Mouse (Mus musculus): ENCODE results near the gene Hoxc10. TPM values are rescaled to one million over a fixed set of nuclear protein-coding genes. Genes with fewer than 3 reads are reported as not detected.

Hoxc10 gene
- polyA plus RNA-seq, 1 experiment from 2014 or later = not detected

DNA sequence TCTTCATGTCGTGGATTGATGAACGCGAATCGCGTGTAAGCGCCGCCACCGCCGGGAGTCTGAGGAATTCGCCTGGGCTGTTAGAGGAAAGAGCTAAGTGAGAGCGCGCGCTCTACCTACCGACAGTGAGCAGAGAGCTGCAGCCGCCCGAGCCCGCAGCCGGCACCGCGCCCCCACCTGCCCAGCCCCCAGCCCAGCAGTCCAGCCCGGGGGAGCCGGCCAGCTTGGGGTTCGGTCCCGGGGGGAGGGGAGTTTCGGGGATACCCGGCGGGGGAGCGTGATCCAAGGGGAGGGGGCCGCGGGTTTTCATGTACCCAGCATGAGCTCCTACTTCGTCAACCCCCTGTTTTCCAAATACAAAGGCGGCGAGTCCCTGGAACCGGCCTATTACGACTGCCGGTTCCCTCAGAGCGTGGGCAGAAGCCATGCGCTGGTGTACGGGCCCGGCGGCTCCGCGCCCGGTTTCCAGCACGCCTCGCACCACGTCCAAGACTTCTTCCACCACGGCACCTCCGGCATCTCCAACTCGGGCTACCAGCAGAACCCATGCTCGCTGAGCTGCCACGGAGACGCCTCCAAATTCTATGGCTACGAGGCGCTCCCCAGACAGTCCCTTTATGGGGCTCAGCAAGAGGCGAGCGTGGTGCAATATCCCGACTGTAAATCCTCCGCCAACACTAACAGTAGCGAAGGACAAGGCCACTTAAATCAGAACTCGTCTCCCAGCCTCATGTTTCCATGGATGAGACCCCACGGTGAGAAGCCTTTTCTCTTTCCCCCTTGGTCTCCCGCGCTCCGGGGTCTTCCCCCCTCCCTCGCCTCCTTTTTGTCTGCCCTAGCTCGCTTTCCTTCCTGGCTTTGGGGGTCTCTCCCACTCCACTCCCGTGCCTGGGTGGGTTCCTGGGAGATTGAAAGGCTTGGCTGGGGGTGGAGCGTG is 24.1 kb downstream of the Hoxc10 start, which contains the start of gene Hoxc8:
TSS of gene Hoxc8 (plus strand) at position 147 of the 937 bp plus-strand sequence.
- Histone ChIP-seq H3K9me3 (replicated peaks; ENCODE audit: control insufficient read depth, low read length) (no peaks in the 10 kb centered on the region), H3K4me3 (ENCODE audit: low read depth, low read length) (no peak within 1 kb of the TSS), H3K27me3 (ENCODE audit: control insufficient read depth, insufficient read depth, low read depth, low read length) (peaks cover 94% of the 10 kb centered on the region), H3K9ac (ENCODE audit: low read depth, low read length) (no peak within 1 kb of the TSS), H3K36me3 (ENCODE audit: control insufficient read depth, insufficient read depth) (no peaks in the 10 kb centered on the region), H3K4me2 (ENCODE audit: low read depth, low read length) (no peak within 1 kb of the TSS), H3K27ac (ENCODE audit: low read length) (no peak within 1 kb of the TSS), H3K4me1 (ENCODE audit: control insufficient read depth, low read depth, low read length) (no peaks in the 10 kb centered on the region)
- no peak for ATAC-seq (ENCODE audit: low read depth)
- WGBS (ENCODE audit: insufficient replicate concordance) = 2% methylated on average over 69 of the region's 69 CpGs

DNA sequence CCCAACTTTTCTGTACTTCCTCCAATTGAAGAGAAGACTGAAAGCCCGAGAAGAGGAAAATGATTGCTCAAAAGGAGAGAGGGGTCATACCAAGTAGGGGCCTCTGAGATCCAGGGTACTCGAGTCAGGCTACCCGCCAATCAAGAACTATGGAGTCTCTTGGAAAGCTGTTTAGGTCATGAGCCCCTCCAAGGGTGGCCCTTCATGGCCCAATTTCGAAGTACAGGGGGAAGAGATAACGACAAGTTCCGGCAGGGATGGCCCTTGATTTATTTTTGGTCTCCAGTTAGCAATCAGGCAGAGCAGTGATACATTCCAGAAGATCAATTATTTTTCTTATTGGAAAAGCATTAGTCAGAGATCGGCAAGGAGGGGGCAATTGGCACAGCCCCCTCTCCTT is 25.2 kb downstream of the Hoxc10 start:
- H3K9ac ChIP-seq (ENCODE audit: low read depth, low read length) = no peak overlapping the region
- no peaks in the 10 kb centered on the region for H3K4me1 ChIP-seq (ENCODE audit: control insufficient read depth, low read depth, low read length)
- no peak for ATAC-seq (ENCODE audit: low read depth)
- H3K36me3 ChIP-seq (ENCODE audit: control insufficient read depth, insufficient read depth) = no peaks in the 10 kb centered on the region
- no peak overlapping the region for H3K4me3 ChIP-seq (ENCODE audit: low read depth, low read length)
- WGBS (ENCODE audit: insufficient replicate concordance) = 1% methylated on average over 7 of the region's 7 CpGs
- H3K4me2 ChIP-seq (ENCODE audit: low read depth, low read length) = no peak overlapping the region
- H3K9me3 ChIP-seq (replicated peaks; ENCODE audit: control insufficient read depth, low read length) = no peaks in the 10 kb centered on the region
- peaks cover 94% of the 10 kb centered on the region for H3K27me3 ChIP-seq (ENCODE audit: control insufficient read depth, insufficient read depth, low read depth, low read length)
- no peak overlapping the region for H3K27ac ChIP-seq (ENCODE audit: low read length)

DNA sequence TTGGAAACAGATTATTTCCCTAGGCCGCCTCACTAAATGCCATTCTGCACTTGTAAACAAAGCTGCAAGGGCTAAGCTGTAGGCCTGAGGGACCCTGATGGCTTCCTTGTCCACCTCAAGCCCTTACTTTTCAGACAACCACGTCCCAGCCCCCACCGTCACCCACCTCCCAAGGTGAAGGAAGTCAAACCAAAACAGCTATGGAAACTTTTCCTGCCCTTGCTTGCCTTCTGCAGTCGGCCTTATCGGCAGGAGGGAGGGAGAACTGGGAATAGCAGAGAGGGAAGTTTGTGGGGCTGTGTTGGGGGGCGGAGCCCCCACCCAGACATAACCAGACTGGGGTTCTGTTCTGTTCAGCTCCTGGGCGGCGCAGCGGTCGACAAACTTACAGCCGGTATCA is 25.6 kb downstream of the Hoxc10 start:
- H3K4me2 ChIP-seq (ENCODE audit: low read depth, low read length) = no peak overlapping the region
- no peak overlapping the region for H3K9ac ChIP-seq (ENCODE audit: low read depth, low read length)
- no peaks in the 10 kb centered on the region for H3K9me3 ChIP-seq (replicated peaks; ENCODE audit: control insufficient read depth, low read length)
- peaks cover 93% of the 10 kb centered on the region for H3K27me3 ChIP-seq (ENCODE audit: control insufficient read depth, insufficient read depth, low read depth, low read length)
- no peak for ATAC-seq (ENCODE audit: low read depth)
- no peak overlapping the region for H3K27ac ChIP-seq (ENCODE audit: low read length)
- H3K36me3 ChIP-seq (ENCODE audit: control insufficient read depth, insufficient read depth) = no peaks in the 10 kb centered on the region
- WGBS (ENCODE audit: insufficient replicate concordance) = 0% methylated on average over 11 of the region's 11 CpGs
- H3K4me3 ChIP-seq (ENCODE audit: low read depth, low read length) = no peak overlapping the region
- H3K4me1 ChIP-seq (ENCODE audit: control insufficient read depth, low read depth, low read length) = no peaks in the 10 kb centered on the region

DNA sequence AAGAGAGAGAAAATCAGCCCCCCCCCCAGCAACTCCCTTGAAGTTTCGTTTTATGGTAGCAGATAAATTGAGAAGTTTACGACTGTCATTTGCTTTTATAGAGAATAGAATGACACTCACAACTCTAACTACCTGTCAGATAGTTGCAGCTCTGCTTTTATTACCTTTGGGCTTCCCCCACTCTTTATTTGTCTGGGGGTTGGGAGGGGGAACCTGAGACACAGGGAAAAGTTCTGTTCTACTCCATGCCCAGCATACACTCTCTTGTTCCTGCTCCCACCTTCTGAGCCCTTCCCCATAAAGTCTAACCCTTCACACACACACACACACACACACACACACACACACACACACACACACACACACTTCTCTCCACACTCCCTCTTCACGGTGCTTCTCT is 26.3 kb downstream of the Hoxc10 start:
- WGBS (ENCODE audit: insufficient replicate concordance) = 3% methylated on average over 3 of the region's 3 CpGs
- no peaks in the 10 kb centered on the region for H3K9me3 ChIP-seq (replicated peaks; ENCODE audit: control insufficient read depth, low read length)
- no peaks in the 10 kb centered on the region for H3K36me3 ChIP-seq (ENCODE audit: control insufficient read depth, insufficient read depth)
- H3K4me1 ChIP-seq (ENCODE audit: control insufficient read depth, low read depth, low read length) = no peaks in the 10 kb centered on the region
- no peak for ATAC-seq (ENCODE audit: low read depth)
- H3K27me3 ChIP-seq (ENCODE audit: control insufficient read depth, insufficient read depth, low read depth, low read length) = peaks cover 93% of the 10 kb centered on the region
- H3K9ac ChIP-seq (ENCODE audit: low read depth, low read length) = no peak overlapping the region
- no peak overlapping the region for H3K4me3 ChIP-seq (ENCODE audit: low read depth, low read length)
- H3K4me2 ChIP-seq (ENCODE audit: low read depth, low read length) = no peak overlapping the region
- no peak overlapping the region for H3K27ac ChIP-seq (ENCODE audit: low read length)

DNA sequence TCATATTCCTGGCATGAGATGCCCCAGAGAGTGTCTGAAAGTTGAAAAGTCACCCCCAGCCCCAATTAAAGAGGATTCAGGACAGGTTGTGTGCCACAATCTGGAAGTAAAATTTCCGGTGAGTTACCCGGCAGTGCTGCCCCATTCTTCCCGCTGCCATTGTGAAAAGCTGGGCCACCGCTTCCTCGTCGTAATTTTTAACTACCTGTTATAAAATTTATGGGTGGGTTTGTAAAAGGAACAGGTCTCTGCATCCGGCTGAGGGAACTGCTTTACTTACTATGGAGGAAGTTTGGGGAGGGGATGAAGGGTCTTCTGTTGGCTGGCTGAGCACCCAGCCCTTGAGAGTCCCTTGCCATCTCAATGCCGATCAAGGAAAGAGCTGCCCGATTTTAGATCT is 30.0 kb downstream of the Hoxc10 start:
- no peak overlapping the region for H3K4me2 ChIP-seq (ENCODE audit: low read depth, low read length)
- peaks cover 93% of the 10 kb centered on the region for H3K27me3 ChIP-seq (ENCODE audit: control insufficient read depth, insufficient read depth, low read depth, low read length)
- no peak overlapping the region for H3K27ac ChIP-seq (ENCODE audit: low read length)
- no peak overlapping the region for H3K9ac ChIP-seq (ENCODE audit: low read depth, low read length)
- 4% methylated on average over 9 of the region's 9 CpGs for WGBS (ENCODE audit: insufficient replicate concordance)
- H3K9me3 ChIP-seq (replicated peaks; ENCODE audit: control insufficient read depth, low read length) = no peaks in the 10 kb centered on the region
- no peaks in the 10 kb centered on the region for H3K4me1 ChIP-seq (ENCODE audit: control insufficient read depth, low read depth, low read length)
- no peak overlapping the region for H3K4me3 ChIP-seq (ENCODE audit: low read depth, low read length)
- ATAC-seq (ENCODE audit: low read depth) = no peak
- no peaks in the 10 kb centered on the region for H3K36me3 ChIP-seq (ENCODE audit: control insufficient read depth, insufficient read depth)

DNA sequence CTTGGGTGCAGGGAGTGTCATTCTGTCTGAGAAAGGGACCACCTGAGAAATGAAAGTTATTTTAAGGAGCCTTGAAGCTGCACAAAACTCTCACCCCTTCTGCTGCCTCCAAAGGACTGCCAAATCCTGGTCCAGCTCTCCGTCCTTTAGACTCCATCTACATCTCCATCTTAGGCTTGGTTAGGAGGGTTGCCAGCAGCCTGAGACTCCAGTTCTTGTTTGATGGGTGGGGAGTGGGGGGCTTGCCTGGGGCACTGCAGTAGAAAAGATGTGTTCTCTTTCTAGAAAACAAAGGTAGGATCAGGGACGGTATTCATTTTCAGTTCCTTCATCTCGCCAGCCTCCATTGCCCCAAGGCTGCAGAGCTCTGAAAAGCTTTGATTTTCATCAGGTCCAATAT is 30.8 kb downstream of the Hoxc10 start:
- Histone ChIP-seq H3K4me1 (ENCODE audit: control insufficient read depth, low read depth, low read length) (no peaks in the 10 kb centered on the region), H3K4me2 (ENCODE audit: low read depth, low read length) (no peak overlapping the region), H3K27ac (ENCODE audit: low read length) (no peak overlapping the region), H3K9ac (ENCODE audit: low read depth, low read length) (no peak overlapping the region), H3K4me3 (ENCODE audit: low read depth, low read length) (no peak overlapping the region), H3K9me3 (replicated peaks; ENCODE audit: control insufficient read depth, low read length) (no peaks in the 10 kb centered on the region), H3K27me3 (ENCODE audit: control insufficient read depth, insufficient read depth, low read depth, low read length) (peaks cover 93% of the 10 kb centered on the region), H3K36me3 (ENCODE audit: control insufficient read depth, insufficient read depth) (no peaks in the 10 kb centered on the region)
- ATAC-seq (ENCODE audit: low read depth) = no peak
- 0% methylated on average over 3 of the region's 3 CpGs for WGBS (ENCODE audit: insufficient replicate concordance)

DNA sequence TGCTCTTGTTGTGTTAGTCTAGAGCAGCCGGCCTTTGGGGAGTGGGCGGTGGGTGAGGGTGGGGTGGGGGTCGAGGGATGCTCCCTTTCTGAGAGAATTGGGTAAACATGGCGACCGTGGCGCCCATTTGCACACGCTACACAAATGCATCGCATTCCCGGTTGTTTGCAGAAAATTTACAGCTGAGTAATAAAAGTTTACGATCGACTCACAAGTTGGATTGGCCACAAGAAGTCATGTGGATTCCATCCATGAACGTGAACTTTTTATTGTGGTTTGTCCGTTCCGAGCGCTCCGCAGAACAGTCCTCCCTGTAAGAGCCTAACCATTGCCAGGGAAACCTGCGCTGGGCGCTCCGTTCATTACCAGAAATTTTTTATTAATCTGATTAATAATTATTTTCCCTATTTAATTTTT is 31.4 kb downstream of the Hoxc10 start, which contains the start of gene Hoxc6:
TSS of gene Hoxc6 (plus strand) at position 319 of the 417 bp plus-strand sequence.
- Histone ChIP-seq H3K36me3 (ENCODE audit: control insufficient read depth, insufficient read depth) (no peaks in the 10 kb centered on the region), H3K9ac (ENCODE audit: low read depth, low read length) (no peak within 1 kb of the TSS)

DNA sequence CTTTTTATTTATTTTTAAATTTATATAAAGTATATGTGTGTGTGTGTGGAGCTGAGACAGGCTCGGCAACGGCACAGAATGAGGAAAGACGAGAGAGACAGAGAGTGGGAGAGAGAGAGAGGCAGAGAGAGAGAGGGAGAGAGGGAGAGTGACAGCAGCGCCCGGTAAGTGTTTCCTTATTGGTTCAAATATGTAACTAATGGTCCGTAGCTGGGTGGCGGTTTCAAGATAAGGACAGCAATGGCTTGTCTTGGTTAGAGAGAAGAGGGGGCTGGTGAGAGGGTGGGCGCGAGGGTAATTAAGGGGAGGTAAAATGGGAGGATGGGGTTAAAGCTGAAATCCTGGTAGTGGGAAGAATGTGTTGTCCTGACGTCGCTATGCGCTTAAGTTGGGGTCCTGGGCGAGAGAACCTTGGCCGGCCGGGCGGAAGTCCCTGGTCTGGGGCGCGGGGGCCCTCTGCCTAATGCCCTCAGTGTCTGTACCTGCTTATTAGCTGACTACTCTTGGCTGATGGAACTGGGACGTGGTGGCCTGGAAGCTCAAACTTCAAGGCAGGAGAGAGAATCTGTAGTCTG is 32.1 kb downstream of the Hoxc10 start:
- Histone ChIP-seq H3K27ac (ENCODE audit: low read length) (no peak overlapping the region), H3K4me3 (ENCODE audit: low read depth, low read length) (peak overlapping the region; percentile 41), H3K36me3 (ENCODE audit: control insufficient read depth, insufficient read depth) (no peaks in the 10 kb centered on the region), H3K4me1 (ENCODE audit: control insufficient read depth, low read depth, low read length) (no peaks in the 10 kb centered on the region), H3K4me2 (ENCODE audit: low read depth, low read length) (peak overlapping the region; percentile 54), H3K27me3 (ENCODE audit: control insufficient read depth, insufficient read depth, low read depth, low read length) (peaks cover 91% of the 10 kb centered on the region), H3K9ac (ENCODE audit: low read depth, low read length) (no peak overlapping the region), H3K9me3 (replicated peaks; ENCODE audit: control insufficient read depth, low read length) (no peaks in the 10 kb centered on the region)
- ATAC-seq (ENCODE audit: low read depth) = no peak
- WGBS (ENCODE audit: insufficient replicate concordance) = 2% methylated on average over 19 of the region's 19 CpGs

More for the DNA sequence above, 31.4 kb downstream of the Hoxc10 start, which contains the start of gene Hoxc6:
- peaks cover 93% of the 10 kb centered on the region for H3K27me3 ChIP-seq (ENCODE audit: control insufficient read depth, insufficient read depth, low read depth, low read length)
- ATAC-seq (ENCODE audit: low read depth) = no peak
- H3K4me3 ChIP-seq (ENCODE audit: low read depth, low read length) = peak within 1 kb of the TSS; percentile 41
- H3K27ac ChIP-seq (ENCODE audit: low read length) = no peak within 1 kb of the TSS
- H3K4me2 ChIP-seq (ENCODE audit: low read depth, low read length) = peak within 1 kb of the TSS; percentile 54
- H3K9me3 ChIP-seq (replicated peaks; ENCODE audit: control insufficient read depth, low read length) = no peaks in the 10 kb centered on the region
- H3K4me1 ChIP-seq (ENCODE audit: control insufficient read depth, low read depth, low read length) = no peaks in the 10 kb centered on the region
- 2% methylated on average over 19 of the region's 19 CpGs for WGBS (ENCODE audit: insufficient replicate concordance)

Measured in liver, embryonic 16.5 days (tissue).